Mouse (Mus musculus) frontal cortex, adult 2 months (tissue): ENCODE data around the gene Slc35b2. TPM values are rescaled to one million over a fixed set of nuclear protein-coding genes. Genes with fewer than 3 reads are reported as not detected.

Experiments used
- DNase-seq, 2 experiments: peaks; one replicate each; pipeline ENCODE4 v3.0.0; 2022; ENCODE audit warnings: low spot score in 1 of 2; ENCODE audit errors: extremely low spot score in 1 of 2
- polyA plus RNA-seq: library from polyadenylated mRNA; depleted of rRNA; stranded (reverse); fragments of >200 nt; gene quantifications from 2 replicates; pipeline ENCODE4 v1.2.3, GENCODE M21; 2012

Slc35b2 gene
- polyA plus RNA-seq, 1 experiment = 59.5 TPM

GRCm38 (mm10) chr17:45544873-45545277 is 18.8 kb upstream of the Slc35b2 start:
- DNase-seq = no peak

GRCm38 (mm10) chr17:45545278-45545961 is 18.3 kb upstream of the Slc35b2 start:
- no peak for DNase-seq

- DNase-seq = no peak
Measured at GRCm38 (mm10) chr17:45546941-45547340, 16.7 kb upstream of the Slc35b2 start.

- DNase-seq = no peak
Measured at GRCm38 (mm10) chr17:45547461-45548190, 16.0 kb upstream of the Slc35b2 start.

- DNase-seq = peak in 1 of 2 experiments; percentile 83
Measured at GRCm38 (mm10) chr17:45548541-45549512, 14.8 kb upstream of the Slc35b2 start.

- peak in 1 of 2 experiments; percentile 65 for DNase-seq
Measured at GRCm38 (mm10) chr17:45549617-45550181, 14.0 kb upstream of the Slc35b2 start, which contains the start of gene Tmem151b. TSS of gene Tmem151b (minus strand) at chr17:45549677.

- DNase-seq = no peak
Measured at GRCm38 (mm10) chr17:45550253-45550652, 13.4 kb upstream of the Slc35b2 start.

GRCm38 (mm10) chr17:45551249-45551796 is 12.4 kb upstream of the Slc35b2 start:
- DNase-seq = no peak

- peak in 1 of 2 experiments; percentile 92 for DNase-seq
Measured at GRCm38 (mm10) chr17:45551816-45552451, 11.7 kb upstream of the Slc35b2 start.

- no peak for DNase-seq
Measured at GRCm38 (mm10) chr17:45553065-45553464, 10.6 kb upstream of the Slc35b2 start.

GRCm38 (mm10) chr17:45554420-45554819 is 9.3 kb upstream of the Slc35b2 start:
- DNase-seq = no peak

GRCm38 (mm10) chr17:45555452-45556106 is 8.1 kb upstream of the Slc35b2 start, which contains the start of gene Nfkbie:
TSS of gene Nfkbie (plus strand) at chr17:45555703.
- DNase-seq = peak; percentile 80 to 92

GRCm38 (mm10) chr17:45556107-45556489 is 7.6 kb upstream of the Slc35b2 start:
- DNase-seq = no peak

- no peak for DNase-seq
Measured at GRCm38 (mm10) chr17:45556514-45557245, 7.0 kb upstream of the Slc35b2 start.

GRCm38 (mm10) chr17:45557246-45557824 is 6.3 kb upstream of the Slc35b2 start:
- no peak for DNase-seq

GRCm38 (mm10) chr17:45557998-45558862 is 5.4 kb upstream of the Slc35b2 start:
- DNase-seq = no peak
